Mouse (Mus musculus) layer of hippocampus, adult 18-20 months (tissue): ENCODE measurements around the gene Iqschfp. TPM values are rescaled to one million over a fixed set of nuclear protein-coding genes. Genes with fewer than 3 reads are reported as not detected.

ENCODE experiments used
- DNase-seq, 2 experiments: peaks; one replicate each; pipeline ENCODE4 v3.0.0; 2022; ENCODE audit warnings: low spot score in 2 of 2
- total RNA-seq, 2 experiments: library from RNA; stranded (reverse); gene quantifications; 2 replicates each; pipeline ENCODE4 v1.2.3; 2021

The Iqschfp gene
- total RNA-seq, 2 experiments from 2014 or later = 12.3 to 13.2 TPM

DNA sequence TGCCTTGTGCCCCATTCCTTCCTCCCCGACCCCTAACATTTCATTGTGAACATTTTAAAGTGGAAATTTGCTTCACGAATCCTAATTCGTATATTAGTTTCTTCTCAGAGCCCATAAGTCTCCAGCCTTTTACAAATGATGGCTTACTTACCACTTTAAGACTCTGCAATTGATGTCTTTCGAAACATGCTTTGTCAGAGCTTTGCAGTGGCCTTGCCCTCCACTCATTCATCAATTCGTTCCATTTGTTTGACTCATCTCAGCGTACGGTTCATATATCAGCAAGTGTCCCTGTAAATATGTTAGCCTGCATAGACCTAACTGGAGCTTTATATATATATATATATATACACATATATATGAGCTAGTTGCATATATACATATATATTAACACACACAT lies 675.5 kb downstream of the Iqschfp start:
- no peak for DNase-seq

- no peak for DNase-seq
These were observed 676.1 kb downstream of the Iqschfp start for GRCm38 (mm10) chr3:68568149-68568548.

- no peak for DNase-seq
These were observed 676.7 kb downstream of the Iqschfp start for GRCm38 (mm10) chr3:68568716-68569115.

GRCm38 (mm10) chr3:68570319-68570718 lies 678.3 kb downstream of the Iqschfp start:
- DNase-seq = peak in 1 of 2 experiments; percentile 61

- peak; percentile 90 to 94 for DNase-seq
These were observed 680.5 kb downstream of the Iqschfp start for GRCm38 (mm10) chr3:68572249-68573225.

GRCm38 (mm10) chr3:68573226-68573624 lies 681.2 kb downstream of the Iqschfp start:
- DNase-seq = peak in 1 of 2 experiments; percentile 46

GRCm38 (mm10) chr3:68574097-68574496 lies 682.1 kb downstream of the Iqschfp start:
- DNase-seq = peak in 1 of 2 experiments; percentile 28

- peak in 1 of 2 experiments; percentile 27 for DNase-seq
These were observed 682.5 kb downstream of the Iqschfp start for GRCm38 (mm10) chr3:68574565-68574964.

GRCm38 (mm10) chr3:68575636-68576340 lies 683.8 kb downstream of the Iqschfp start:
- peak in 1 of 2 experiments; percentile 60 for DNase-seq

DNA sequence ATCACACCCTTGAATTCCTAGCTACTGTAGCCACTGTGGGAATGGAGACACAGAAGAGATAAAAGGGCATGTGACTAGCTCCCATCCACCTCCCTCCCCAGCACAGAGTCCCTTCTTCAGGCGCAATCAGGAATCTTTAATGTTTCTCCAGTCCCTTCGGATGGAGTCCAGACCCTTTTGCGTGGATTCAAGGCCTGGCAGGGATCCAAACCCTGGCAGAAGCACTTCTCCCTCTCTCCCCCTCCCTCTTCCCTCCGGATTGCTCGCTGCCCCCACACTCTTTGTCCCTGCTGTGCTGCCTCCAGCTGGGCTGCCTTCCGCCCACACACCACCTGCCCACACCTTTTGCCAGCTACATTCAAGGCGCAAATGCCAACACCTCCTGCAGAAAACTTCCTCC lies 684.4 kb downstream of the Iqschfp start:
- DNase-seq = peak; percentile 85 to 93

GRCm38 (mm10) chr3:68576948-68577347 lies 684.9 kb downstream of the Iqschfp start:
- no peak for DNase-seq

GRCm38 (mm10) chr3:68581591-68581990 lies 689.6 kb downstream of the Iqschfp start:
- DNase-seq = no peak

GRCm38 (mm10) chr3:68582103-68582740 lies 690.2 kb downstream of the Iqschfp start:
- DNase-seq = peak in 1 of 2 experiments; percentile 52

GRCm38 (mm10) chr3:68583031-68583693 lies 691.1 kb downstream of the Iqschfp start:
- DNase-seq = no peak

DNA sequence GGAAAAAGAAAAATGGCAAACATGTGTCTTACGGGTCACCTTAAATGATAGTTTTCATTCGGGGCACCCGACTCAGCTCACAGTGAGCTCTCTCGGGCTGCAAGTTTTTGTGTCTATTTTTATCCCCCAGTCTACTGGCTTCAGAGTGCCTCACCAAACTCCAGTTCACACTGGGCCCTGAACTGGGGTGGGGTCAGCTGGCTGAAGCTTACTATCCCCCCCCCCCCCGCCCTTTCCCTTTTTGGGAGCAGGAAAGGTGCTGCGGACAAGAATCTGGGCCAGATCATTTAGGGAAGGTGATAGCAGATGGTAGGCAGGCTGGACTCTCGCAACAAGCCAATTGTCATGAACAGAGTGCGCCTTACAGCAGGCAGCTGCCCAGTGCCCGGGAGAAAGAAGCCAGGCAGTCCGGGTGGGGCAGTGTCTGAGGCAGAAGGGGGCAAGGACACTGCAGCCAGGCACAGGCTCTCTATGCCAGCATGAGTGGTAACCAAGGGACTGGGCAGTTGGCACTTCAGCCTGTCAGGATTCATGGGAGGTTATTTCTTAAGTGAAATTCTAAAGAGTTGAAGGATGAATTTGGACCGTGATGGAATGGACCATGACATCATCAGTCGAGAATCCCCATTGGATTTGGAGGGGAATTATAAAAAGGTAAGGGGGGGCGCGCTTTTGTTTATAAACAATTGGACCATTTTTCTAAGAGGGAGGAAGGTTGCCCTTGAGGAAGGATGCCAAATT lies 691.9 kb downstream of the Iqschfp start:
- peak in 1 of 2 experiments; percentile 47 for DNase-seq

DNA sequence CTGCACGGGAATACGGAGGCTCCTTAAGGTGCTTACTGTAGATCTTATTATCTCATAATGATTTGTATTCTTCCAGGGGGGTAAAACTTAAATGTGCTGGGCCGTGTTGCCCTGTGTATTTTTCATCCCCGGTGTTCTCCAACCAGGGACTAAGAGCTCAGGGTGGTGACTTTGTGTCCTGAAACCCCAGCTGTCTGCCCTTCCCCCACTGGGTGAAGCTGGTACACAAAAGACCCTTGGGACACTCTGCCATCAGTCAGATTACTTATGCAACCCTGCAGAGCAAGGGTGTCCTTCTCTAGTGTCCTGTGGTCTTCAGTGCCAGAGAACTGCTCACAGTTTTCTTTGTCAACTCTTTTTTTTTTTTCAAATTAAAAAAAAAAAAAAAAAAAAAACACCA lies 693.2 kb downstream of the Iqschfp start:
- no peak for DNase-seq

GRCm38 (mm10) chr3:68586646-68587064 lies 694.6 kb downstream of the Iqschfp start:
- no peak for DNase-seq

DNA sequence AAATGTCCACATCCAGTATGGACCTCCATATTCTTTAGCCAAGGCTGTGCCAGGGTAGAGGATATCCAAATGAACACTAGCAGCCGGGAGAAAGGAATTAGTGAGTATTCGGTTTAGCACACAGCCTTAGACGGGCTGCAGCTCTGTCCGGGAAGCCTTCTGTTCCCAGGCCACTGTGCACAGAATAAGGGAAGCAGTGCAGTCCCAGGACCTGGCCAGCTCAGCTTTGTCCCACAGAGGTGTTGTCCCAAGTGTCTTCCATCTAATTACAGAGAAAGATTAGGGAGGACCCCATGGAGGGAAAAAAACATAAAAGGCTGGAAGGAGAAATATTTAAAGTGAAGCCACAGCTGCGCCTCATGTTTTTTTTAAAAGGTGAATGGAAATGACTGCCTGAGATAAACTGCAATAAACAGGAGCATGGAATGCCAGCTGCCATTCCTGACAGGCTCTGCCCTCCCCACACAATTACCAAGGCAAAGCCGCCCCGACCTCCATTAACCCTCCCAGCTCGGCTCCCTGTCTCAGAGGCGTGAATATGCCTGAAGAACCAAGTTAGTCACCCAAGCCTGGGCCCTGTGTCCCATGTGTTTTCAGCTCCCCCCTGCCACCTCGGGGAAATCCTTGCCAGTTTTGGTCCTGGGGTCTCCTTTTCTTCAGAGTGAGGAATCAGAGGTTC lies 695.7 kb downstream of the Iqschfp start:
- no peak for DNase-seq

GRCm38 (mm10) chr3:68589220-68589840 lies 697.3 kb downstream of the Iqschfp start:
- DNase-seq = no peak
